Mouse (Mus musculus) cortical plate, adult 2 months (tissue): Measurements from ENCODE around the gene Pld2.

Experiments
- CTCF ChIP-seq: fragments of 200-500 bp; IDR thresholded peaks from 2 replicates; pipeline ENCODE4 v1.5.1; 2011; ENCODE audit warnings: mild to moderate bottlenecking, control low read depth, low read length; ENCODE audit not compliant: insufficient read depth; ENCODE audit errors: extremely low read depth
- POLR2A ChIP-seq: fragments of 200-500 bp; IDR thresholded peaks from 2 replicates; pipeline ENCODE4 v1.6.1; 2011; ENCODE audit warnings: mild to moderate bottlenecking, low read length, control low read depth; ENCODE audit not compliant: insufficient read depth; ENCODE audit errors: extremely low read depth

DNA sequence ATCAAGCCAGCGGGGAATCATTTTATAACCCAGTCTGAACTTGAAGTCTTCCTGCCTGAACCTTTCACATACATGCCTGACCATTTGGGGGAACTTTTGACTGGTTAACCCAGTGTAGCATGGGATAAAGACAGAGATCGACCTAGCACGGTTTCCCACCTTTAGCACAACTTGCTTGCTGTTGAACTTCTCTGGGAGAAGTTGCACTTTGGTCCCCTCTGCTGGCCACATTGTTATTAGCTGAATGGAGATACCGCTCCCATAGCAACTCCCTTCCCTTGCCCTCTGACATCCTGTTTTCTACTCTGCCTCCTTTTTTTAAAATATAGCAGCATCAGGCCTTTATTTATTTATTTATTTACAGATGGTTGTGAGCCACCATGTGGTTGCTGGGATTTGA, 33.5 kb upstream of the Pld2 start:
- TF ChIP-seq CTCF, result peak; percentile 63
- no peak for TF ChIP-seq POLR2A
